Mouse (Mus musculus) kidney, adult 11 months (tissue): ENCODE measurements at regions not wholly inside any gene's neighbourhood (a gene's known extent, or its start where the extent isn't known, plus 50 kb on each side); places are given as distances from the start of the nearest gene placed in this dataset.
A peak's percentile ranks its signal among the peaks of the same experiment; 100 is the strongest.
"Not testable (repeated sequence)": the region's sequence is repeated elsewhere in the genome, so short reads cannot be mapped to it uniquely, and the experiment has no call there.

Source experiments
- DNase-seq: peaks from one replicate; pipeline ENCODE4 v3.0.0; 2022

DNA sequence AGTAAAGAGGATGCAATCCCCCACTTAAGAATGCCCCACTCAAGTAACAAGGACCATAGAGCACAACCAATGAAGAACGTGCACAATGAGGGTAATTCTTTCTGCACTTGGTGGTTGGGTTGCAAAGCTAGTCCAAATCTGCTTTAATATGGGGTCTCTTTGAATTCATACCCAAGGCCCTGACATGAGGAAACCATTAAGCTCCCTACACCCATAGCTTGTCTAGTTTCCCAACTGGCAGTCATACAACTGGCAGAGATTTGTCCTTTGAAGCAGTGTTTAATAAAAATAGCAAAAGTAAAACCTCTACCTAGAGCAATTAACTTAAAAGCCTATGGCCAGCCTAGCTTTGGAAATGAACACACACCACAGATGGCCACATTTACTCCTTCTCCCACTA lies 411.0 kb upstream of the Cdh5 start:
- no peak for DNase-seq

DNA sequence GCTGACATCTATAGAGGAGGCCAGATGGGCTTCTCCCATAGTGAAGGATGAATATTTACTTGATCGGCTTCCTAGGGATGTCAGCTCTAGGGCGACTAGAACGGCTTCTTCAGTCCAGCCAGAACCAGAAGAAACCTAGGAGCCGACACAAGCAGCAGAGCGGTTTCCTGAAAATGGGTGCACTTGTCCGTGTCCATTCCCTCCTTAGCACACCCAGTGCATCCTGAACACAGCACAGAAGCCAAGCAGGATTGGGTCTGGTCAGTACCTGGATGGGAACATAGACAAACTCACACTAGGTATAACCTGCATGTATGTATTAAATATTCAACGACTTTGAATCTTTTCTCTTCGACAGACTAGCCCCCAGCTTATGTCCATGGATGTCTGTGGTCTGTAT lies 407.9 kb upstream of the Cdh5 start:
- DNase-seq: no peak

GRCm38 (mm10) chr8:103694331-103694891 lies 407.0 kb upstream of the Cdh5 start:
- DNase-seq: no peak

DNA sequence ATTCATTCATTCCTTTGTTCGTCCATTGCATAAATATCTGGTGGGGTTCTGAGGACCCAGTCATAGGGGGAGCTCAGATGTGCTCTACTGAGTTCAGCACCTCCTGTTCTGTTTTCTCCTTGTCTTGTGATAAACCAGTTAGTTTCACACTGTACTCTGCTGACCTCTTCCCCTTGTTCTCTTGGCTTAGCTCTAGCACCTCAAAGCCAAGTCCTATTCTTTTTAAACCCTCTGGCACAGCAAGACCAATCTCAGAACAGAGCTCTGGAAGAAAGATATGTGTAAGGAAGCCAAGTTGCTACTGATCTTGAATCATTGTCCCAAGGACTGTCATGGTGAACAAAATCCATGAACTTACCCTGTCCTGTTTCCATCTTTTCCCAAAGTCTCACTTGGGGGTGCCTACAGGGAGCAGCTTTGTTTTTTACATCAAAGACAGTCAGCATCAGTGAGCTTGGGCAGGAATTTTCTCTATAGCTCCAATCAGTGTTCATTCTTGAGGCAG lies 402.4 kb upstream of the Cdh5 start:
- DNase-seq: no peak

DNA sequence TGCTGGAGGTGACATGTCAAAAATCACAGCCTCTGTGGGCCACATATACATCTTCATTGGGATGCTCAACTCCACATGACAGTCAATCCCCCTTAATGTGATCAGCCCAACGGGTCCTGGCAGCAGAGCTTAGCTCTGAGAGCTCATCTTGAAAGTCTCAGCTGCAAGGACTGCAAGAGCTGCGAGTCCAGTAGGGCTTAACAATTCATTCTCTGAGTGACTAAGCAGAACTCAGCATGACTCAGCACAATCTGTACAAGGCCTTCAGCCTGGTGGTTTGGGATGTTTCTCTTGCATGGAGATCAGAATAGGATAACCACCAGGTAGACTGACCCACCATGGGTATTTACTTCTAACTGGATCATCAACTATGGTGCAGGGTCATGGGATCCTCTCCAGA lies 399.2 kb upstream of the Cdh5 start:
- no peak for DNase-seq

DNA sequence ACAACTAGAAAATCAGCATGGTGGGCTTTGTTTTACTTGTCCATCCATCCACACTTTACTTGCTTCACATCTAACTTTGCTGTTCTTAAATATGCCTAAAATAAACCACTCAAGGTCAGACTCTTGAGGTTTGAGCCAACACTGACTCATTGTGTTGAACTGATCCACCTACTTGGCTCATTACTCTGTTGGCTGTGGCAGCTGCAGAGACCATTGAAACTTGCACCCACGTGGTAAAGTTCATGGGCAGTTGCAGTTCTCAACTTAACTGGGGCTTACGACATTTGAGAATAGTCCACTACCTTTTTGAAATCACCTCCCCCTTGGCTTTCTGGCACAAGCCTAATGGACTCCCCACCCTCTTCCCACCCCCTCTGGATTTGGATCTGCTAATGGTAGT lies 395.3 kb upstream of the Cdh5 start:
- DNase-seq: no peak

DNA sequence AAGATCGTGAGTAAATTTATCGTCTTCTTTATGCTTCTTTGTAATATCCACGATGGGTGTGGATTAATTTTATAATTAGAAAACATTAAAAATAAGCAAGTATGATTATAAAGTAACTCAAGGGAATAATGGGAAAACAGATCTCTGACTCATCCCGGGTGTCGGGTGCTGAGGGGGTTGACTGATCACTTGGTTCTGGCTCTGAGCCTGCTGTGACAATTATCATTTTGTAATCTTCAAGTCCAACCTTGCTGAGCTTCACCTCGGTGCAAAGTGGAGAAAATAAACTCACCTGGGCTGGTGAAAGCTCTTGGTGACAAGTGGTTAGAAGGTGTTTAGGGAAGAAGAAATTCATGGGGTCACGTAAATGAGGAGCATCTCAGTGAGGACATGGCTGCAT lies 390.6 kb upstream of the Cdh5 start:
- not testable (repeated sequence) for DNase-seq

DNA sequence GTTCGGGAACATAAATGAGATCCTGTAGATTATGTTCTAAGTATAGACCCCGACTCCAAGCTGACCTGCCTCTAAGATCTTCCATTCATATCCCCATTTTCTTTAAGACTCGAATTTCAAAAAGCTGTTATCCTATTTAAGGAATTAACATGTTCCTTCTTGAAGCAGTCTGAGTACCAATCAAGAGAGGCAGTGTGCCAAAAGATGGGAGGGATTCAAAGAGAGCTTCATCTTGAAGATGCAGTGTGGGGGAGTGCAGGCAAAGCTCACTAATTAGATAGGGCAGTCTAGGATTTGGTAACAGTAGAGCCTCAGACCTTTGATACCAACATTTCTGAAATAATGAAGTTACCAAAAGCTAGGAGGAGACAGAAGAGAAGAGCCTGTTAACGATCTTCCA lies 383.7 kb upstream of the Cdh5 start:
- no peak for DNase-seq

DNA sequence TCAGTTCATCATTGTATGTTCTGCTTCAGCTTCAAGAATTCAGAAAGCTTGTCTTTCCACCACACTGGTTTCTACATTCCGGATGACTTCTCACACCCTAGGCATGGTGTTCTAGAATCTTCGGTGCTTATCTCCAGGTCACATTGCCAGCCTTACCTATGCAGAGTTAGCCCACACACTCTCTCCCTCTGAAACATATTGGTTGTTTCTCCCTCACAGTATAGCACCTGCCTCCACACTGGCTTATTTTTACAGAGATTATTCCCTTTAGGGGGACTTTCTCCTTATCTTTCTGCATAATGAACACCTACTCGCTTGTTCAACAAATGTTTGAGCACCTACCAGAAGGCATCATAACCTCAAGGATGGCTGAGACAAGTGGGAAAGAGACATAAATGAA lies 368.0 kb upstream of the Cdh5 start:
- no peak for DNase-seq

DNA sequence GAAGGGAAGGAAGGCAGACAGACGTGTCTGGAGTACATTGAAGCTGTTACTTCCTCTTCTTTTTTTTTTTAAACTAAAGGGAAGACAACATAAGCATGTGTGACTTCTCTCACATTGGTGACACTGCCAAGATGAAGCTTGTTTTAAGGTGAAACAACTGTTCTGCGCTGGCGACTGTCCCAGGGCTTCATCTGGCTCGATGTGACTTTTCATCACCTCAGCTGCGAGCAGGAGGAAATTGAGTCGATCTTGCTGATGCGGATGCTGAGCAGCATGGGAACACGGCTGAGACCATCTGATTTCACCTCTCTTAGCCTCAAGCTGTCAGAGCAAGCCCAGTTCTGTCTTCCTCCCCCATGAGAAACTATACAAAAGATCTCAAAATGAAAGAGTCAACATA lies 363.1 kb upstream of the Cdh5 start:
- peak; percentile 7 for DNase-seq

- DNase-seq: no peak
Observed at GRCm38 (mm10) chr8:103741395-103741794, 360.0 kb upstream of the Cdh5 start.

- DNase-seq: no peak
Observed at GRCm38 (mm10) chr8:103748734-103749133, 352.7 kb upstream of the Cdh5 start.

GRCm38 (mm10) chr8:103750278-103751097 lies 350.9 kb upstream of the Cdh5 start:
- DNase-seq: no peak

GRCm38 (mm10) chr8:103751161-103751560 lies 350.3 kb upstream of the Cdh5 start:
- no peak for DNase-seq

GRCm38 (mm10) chr8:103763821-103764220 lies 337.6 kb upstream of the Cdh5 start:
- no peak for DNase-seq

- no peak for DNase-seq
Observed at GRCm38 (mm10) chr8:103779658-103780057, 321.8 kb upstream of the Cdh5 start.

DNA sequence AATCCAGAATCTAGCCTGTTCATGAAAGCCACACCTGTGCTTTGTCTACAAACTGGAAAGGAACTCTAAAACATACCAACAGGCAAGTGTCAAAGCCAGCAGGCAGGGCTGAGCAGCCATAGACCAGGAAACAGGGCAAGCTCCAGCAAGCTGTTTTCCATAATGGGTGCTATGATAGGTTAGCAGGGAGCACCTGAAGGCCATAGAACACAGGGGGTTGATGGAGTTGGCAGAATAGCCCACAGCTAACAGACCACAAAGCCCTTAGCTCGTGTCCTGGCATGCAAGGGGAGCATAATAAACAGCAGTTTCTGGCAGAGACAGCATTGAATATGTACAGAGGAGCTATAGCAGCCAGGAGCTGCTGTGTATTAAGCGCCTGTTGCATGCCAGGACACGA lies 313.1 kb upstream of the Cdh5 start:
- DNase-seq: no peak

DNA sequence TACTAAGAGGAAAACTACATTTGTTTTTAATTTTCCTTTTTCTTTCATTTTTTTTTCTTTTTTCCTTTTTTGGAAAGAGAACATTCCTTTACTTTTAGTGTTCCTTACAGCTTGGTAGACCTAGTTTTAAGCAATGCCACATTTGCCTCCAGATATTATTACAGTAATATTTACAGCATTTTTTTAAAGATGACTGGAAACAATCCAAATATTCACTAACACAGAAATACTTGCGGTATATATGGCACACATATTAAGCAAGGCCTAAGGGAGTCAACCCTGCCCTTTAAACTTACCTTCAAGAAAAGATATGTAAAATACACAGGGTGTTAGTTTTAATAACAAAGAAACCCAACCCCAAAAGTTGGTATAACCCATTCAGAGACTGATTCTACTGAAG lies 308.1 kb upstream of the Cdh5 start:
- no peak for DNase-seq

- not testable (repeated sequence) for DNase-seq
Observed at GRCm38 (mm10) chr8:103798630-103799029, 302.8 kb upstream of the Cdh5 start.

DNA sequence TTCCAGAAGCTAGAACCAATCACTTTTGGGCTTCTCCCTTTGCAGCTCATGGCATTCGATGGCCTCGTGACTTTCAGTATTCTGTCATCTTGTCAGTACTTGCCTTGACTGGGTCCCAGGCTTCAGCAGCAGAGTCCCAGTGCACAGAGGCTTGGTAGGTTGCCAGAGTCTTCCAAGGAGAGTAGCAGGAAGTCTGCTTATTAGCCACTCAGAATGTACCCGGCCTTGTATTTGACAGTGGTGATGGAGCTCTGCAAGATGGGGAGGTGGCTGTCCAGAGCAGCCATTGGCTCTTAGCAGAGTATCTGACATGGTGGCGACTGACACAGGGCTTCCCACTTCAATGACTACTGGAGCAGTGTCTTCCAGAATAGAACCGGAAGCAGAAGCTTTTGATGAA lies 293.3 kb upstream of the Cdh5 start:
- peak; percentile 14 for DNase-seq

GRCm38 (mm10) chr8:103808580-103808979 lies 292.8 kb upstream of the Cdh5 start:
- peak; percentile 72 for DNase-seq

- DNase-seq: no peak
Observed at GRCm38 (mm10) chr8:103809140-103809539, 292.3 kb upstream of the Cdh5 start.

DNA sequence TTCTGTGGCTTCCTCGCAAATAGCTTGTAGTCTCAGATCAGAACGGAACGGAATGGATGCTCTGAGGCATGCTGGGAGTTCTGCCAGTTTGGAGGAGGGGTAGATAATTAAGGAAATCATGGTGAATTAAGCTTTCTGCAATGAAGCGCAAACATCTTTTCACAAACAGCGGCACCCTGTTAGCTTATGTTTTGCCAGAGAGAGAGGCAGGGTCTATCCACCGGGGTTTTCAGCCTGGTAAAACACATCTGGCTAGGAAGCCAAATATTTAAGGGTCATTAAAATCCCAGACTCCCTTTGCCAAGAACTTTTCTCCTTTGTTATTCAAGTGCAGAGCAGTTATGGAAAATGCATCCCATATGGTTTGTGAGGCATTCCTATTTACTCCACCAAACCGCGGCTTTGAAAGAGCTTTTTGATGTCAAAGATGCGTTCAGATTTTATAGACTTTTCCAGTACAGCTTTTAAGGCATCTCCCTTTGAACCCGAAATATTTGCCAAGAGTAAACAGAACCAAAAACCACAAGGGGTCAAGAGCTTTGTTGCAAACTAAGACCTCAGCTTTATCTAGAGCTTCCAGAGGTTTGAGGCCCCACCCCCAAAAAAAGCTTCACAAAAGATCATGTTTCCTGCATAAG lies 287.4 kb upstream of the Cdh5 start:
- DNase-seq: peak; percentile 4
